Mouse (Mus musculus): ENCODE results near the gene Fuk. TPM values are rescaled to one million over a fixed set of nuclear protein-coding genes. Genes with fewer than 3 reads are reported as not detected.
"Not testable (repeated sequence)": the region's sequence is repeated elsewhere in the genome, so short reads cannot be mapped to it uniquely, and the experiment has no call there.

The Fuk gene
- total RNA-seq (2017): 3.0 and 5.2 TPM in 2 replicates

DNA sequence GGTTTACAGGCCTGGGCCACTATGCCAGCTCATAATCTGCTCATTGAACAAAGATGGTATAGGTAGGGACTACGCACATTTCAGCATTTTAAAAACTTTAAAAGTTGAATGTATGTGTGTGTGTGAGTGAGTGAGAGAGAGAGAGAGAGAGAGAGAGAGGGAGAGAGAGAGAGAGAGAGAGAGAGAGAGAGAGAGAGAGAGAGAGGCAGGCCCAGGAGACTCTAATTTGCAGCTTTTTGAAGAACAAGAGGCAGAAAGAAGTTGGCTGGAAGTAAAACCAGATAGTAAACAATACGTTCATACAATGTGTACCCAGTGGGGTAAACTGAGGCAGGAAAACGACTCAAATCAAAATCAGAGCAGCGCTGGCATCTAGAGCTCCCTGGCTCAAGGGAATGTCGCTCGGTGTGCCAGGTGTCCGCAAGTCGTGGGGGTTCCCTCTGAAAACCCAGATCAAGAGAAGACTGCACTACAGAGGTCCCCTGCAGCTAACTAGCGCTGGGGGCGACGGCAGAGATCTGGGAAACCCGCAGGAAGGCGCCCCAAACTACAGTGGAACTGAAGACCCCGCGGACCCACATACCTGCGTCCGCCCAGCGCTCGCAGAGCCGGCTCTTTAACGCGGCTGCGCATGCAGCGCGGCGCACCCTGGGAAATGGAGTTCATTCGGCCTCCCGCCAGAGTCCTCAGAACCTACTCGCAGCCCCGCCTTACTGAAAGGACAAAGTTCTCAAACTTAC is at the start of gene Fuk:
Gene Fuk, minus strand, starts transcription at position 650 of the 740 bp plus-strand sequence.
- ATAC-seq (replicated peaks; ENCODE audit: low read depth, poor library complexity, severe bottlenecking): peak; percentile 96

- ATAC-seq (replicated peaks; ENCODE audit: low read depth, poor library complexity, severe bottlenecking): 0 out of 2 replicates have a peak, but pooled peaks have one; percentile 18
Observed at GRCm38 (mm10) chr8:110950065-110950484, 47.8 kb upstream of the Fuk start.

- ATAC-seq (replicated peaks; ENCODE audit: low read depth, poor library complexity, severe bottlenecking): peak; percentile 24
Observed at GRCm38 (mm10) chr8:110945716-110946115, 43.4 kb upstream of the Fuk start.

GRCm38 (mm10) chr8:110944276-110944876 is 42.1 kb upstream of the Fuk start:
- ATAC-seq (replicated peaks; ENCODE audit: low read depth, poor library complexity, severe bottlenecking): peak; percentile 66

DNA sequence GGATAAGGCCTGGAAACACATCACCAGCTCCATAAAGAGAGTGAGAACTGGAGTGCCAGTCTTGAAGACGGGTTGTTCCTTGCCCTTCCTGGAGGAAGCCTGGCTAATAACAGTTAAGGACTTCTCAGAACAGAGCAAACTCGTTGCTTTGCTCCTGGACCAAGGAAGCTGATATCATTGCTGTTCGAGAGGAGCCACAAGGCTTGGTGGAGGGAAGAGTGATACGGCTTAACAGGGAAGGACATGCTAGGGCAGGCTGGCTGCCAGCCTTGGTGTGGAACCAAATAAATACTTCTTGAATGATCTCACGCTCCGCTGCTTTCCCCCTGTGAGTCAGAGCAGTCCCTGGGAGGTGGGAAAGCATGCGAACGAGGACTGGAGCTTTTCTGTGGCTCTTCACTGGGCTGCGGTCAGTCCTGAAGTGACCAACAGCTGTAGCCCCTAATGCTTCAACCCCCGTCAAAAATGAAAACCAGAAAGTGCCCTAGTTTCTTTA is 39.2 kb upstream of the Fuk start:
- no peak for ATAC-seq (replicated peaks; ENCODE audit: low read depth, poor library complexity, severe bottlenecking)

DNA sequence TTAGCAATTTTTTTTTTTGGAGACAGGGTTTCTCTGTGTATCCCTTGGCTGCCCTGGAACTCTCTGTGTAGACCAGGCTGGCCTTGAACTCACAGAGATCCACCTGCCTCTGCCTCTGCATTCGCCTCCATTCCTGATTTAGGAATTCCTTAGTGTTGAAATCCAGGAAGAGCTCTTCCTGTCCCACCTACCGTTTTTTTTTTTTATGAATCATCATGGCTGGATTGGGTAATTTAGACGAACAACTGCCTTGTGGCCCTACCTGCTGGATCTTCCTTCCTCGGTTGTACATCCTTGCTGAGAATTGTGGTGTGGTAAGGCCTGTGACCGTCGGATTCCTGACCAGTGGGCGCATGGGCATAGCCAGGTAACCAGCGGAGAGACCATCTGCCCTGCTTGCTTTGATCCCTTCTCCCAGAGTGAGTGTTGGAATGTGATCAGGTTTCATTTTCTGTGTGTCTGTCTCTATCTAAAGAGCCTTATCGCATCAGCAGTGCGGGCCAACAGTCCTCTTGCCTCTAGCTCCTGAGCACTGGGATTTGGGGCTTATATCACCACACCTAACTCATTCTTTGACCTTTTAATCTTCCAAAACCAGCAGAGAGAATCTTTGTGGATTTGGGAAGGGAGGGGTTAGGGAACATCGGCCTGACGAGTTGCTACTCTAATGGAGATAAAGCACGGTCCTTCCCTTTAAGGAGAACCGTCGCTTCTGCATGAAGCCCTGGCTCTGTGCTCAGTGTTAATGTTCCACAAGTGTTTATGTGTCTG is 38.6 kb upstream of the Fuk start:
- ATAC-seq (replicated peaks; ENCODE audit: low read depth, poor library complexity, severe bottlenecking): no peak

DNA sequence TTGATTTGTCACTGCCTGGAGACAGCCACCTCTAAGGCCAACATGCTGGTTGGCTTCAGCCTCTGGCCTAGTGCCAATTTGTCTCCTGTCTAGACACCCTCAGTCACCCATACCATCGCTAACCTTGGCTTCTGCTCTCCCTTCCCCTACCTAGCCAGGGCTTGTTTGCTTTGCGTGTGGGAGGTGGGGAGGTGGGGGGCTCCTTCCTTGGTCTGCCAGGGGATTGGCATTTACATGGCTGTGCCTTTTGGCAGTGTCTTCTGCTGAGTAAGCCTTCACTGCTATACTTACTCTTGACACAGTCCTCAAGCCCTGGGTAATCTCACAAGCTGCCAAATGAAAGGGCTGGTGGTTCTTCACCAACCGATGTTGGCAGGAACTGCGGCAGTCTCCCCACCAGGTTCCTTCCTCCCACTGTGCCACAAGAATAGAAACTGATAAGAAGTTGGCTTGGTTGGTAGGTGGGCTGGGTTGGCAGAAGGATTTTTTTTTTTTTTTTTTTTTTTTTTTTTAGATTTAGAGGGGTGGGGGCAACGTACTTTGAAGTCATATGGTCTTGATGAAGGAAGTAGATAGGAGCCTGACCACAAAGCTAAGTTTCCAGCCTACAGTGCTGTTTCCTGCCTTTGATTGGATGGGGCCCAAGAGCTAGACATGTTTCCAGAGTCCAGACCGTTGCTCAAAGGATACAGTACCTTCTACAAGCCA is 36.7 kb upstream of the Fuk start:
- ATAC-seq (replicated peaks; ENCODE audit: low read depth, poor library complexity, severe bottlenecking): peak; percentile 87

DNA sequence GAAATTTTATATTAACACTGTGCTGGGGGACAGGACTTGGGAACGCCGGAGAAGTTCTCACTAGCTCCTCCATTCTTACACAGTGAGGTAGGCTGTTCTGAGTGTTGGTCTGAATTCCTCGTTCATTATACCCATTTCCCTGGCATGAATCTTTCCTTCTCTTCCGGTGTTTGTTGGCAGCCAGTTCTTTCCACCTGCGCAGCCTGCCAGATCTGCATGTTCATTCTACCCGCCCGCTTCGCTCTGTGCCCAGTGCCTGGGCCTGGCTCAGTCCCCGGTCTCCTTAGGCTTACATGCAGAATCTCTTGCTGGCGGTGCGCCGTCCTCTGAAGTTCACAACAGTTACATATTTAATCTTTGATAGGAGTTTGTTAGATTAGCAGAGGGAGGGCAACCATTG is 33.9 kb upstream of the Fuk start:
- ATAC-seq (replicated peaks; ENCODE audit: low read depth, poor library complexity, severe bottlenecking): no peak

DNA sequence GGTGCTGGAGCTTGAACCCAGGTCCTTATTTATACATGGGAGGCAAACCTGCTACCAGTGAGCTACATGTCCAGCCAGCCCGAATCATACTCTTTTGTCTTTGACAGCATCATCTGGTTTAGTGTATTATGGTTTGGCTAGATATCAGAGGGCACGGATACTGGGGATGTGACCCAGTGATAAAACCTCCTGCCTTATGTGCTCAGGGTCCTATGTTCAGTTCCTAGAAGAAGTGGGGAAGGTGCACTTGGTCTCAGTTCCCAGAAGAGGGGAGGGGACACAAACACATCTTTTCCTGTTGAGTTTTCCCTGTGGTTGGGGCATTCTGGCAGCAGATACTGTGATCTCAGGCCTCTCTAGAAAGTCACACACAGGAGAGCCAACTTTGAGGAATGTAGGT is 31.0 kb upstream of the Fuk start:
- ATAC-seq (replicated peaks; ENCODE audit: low read depth, poor library complexity, severe bottlenecking): no peak

DNA sequence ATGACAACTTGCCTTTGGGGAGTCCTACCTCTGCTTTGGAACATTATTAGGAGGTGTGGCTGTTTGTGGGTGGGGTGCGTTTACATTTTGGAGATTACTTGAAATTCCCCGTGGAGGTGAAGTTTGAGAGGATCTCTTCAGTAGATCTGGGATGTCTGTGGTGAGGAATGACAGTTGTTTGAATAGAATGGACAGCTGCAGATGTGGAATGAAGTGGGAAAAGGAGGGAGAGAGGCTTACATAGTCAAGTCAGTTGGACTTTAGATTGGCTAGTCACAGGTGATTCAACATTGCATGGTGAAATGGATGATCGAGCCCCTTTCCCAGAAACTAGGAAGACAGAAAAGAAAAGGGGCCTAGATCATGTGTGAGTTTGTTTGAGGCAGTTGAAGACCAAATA is 30.2 kb upstream of the Fuk start:
- no peak for ATAC-seq (replicated peaks; ENCODE audit: low read depth, poor library complexity, severe bottlenecking)

DNA sequence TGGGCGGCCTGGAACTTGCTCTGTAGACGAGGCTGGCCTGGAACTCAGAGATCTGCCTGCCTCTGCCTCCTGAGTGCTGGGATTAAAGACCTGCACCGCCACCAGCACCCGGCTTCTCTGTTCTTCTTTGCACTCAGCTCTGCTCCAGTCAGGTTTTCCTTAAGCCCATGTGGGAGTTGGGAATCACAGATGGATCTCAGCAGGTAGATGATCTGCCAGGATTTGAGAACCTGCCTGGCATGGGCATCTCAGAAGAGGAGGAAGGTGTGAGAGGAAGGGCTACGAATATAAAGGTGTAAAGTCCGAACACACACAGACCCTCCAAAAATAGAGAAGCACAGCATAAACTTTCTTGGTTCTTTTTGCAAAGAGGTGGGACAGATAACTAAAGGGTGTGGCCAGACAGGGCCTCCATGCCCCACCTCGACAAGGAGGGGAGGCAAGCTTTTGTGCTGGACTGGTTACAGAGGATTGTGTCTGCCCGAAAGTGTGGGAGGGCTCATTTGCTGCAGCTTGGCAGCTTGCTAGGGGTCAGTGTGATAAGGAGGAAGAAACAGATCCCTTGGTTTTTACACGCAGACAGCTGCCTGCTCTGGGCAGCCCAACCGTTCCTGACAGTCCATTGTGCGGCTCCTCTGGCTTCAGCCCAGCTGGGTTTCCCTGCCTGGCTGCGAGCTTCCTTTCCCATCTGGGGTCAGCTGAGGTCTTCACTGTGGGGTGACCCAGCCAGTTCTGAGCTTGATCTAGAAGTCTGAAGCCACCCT is 29.1 kb upstream of the Fuk start:
- peak; percentile 60 for ATAC-seq (replicated peaks; ENCODE audit: low read depth, poor library complexity, severe bottlenecking)

- ATAC-seq (replicated peaks; ENCODE audit: low read depth, poor library complexity, severe bottlenecking): not testable (repeated sequence)
Observed at GRCm38 (mm10) chr8:110929672-110930071, 27.4 kb upstream of the Fuk start.

DNA sequence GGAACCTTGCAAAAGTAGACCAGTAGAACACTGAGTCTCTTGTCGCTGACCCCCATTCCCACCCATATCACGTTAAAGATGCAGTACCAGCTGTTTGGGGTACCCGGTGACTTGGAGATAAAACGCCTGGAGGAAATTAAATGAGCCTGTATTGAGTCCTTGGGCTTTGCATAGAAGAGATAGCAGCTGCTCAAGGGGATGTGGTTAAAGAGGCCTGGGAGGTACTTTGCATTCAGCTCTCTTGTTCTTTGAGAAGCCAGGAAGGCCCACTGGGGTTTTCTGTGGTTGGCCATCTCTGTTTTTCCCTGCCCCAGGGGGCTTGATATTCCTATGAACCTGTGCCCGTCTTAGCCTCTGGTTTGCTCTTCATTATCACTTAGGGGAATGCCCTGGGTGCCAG is 26.8 kb upstream of the Fuk start:
- peak; percentile 83 for ATAC-seq (replicated peaks; ENCODE audit: low read depth, poor library complexity, severe bottlenecking)

GRCm38 (mm10) chr8:110928435-110928834 is 26.1 kb upstream of the Fuk start:
- ATAC-seq (replicated peaks; ENCODE audit: low read depth, poor library complexity, severe bottlenecking): no peak

GRCm38 (mm10) chr8:110926690-110927089 is 24.4 kb upstream of the Fuk start:
- no peak for ATAC-seq (replicated peaks; ENCODE audit: low read depth, poor library complexity, severe bottlenecking)

GRCm38 (mm10) chr8:110925691-110926140 is 23.4 kb upstream of the Fuk start:
- no peak for ATAC-seq (replicated peaks; ENCODE audit: low read depth, poor library complexity, severe bottlenecking)

GRCm38 (mm10) chr8:110921492-110922230 is 19.4 kb upstream of the Fuk start:
- ATAC-seq (replicated peaks; ENCODE audit: low read depth, poor library complexity, severe bottlenecking): peak; percentile 31; the same call in 1 of the 2 replicates

GRCm38 (mm10) chr8:110920773-110921277 is 18.5 kb upstream of the Fuk start:
- ATAC-seq (replicated peaks; ENCODE audit: low read depth, poor library complexity, severe bottlenecking): no peak

All from common myeloid progenitor, adult 5-6 weeks (primary cell).